Mouse (Mus musculus) cerebellum, adult 2 months (tissue): ENCODE data around the gene Rab3d. TPM values are rescaled to one million over a fixed set of nuclear protein-coding genes. Genes with fewer than 3 reads are reported as not detected.

Experiments used
- DNase-seq, 2 experiments: peaks; one replicate each; pipeline ENCODE4 v3.0.0; 2021
- H3K27ac ChIP-seq: fragments of 200-500 bp; 2 replicates; pipeline ENCODE4 v1.5.1; 2012; ENCODE audit warnings: low read length, control low read depth, inconsistent platforms; ENCODE audit not compliant: insufficient read depth
- H3K27me3 ChIP-seq: fragments of 200-500 bp; 2 replicates; pipeline ENCODE4 v1.6.1; 2012; ENCODE audit warnings: inconsistent platforms, mild to moderate bottlenecking, low read length, moderate library complexity; ENCODE audit not compliant: control insufficient read depth, insufficient read depth
- H3K4me1 ChIP-seq: fragments of 200-500 bp; 2 replicates; pipeline ENCODE4 v1.6.1; 2011; ENCODE audit warnings: low read length; ENCODE audit not compliant: control insufficient read depth, insufficient read depth
- H3K4me3 ChIP-seq: fragments of 200-500 bp; replicated peaks from 2 replicates; pipeline ENCODE3; 2011; ENCODE audit warnings: mild to moderate bottlenecking, low read depth, low read length, control low read depth; ENCODE audit not compliant: insufficient read depth
- CTCF ChIP-seq: fragments of 200-500 bp; IDR thresholded peaks from 2 replicates; pipeline ENCODE4 v1.5.1; 2011; ENCODE audit warnings: low read depth, mild to moderate bottlenecking, control low read depth, low read length, moderate library complexity, borderline replicate concordance; ENCODE audit not compliant: insufficient read depth
- POLR2A ChIP-seq: fragments of 200-500 bp; IDR thresholded peaks from 2 replicates; pipeline ENCODE4 v1.6.1; 2011; ENCODE audit warnings: low read length, control low read depth, borderline replicate concordance; ENCODE audit not compliant: insufficient read depth
- WGBS: fragments of 180-500 bp; shearing (Covaris S2); methylation state at CpG from one replicate; pipeline ENCODE4 v1.1.7; 2018; 5-methylcytosine and 5-hydroxymethylcytosine counted together
- polyA plus RNA-seq: library from polyadenylated mRNA; depleted of rRNA; stranded (reverse); fragments of >200 nt; gene quantifications from 2 replicates; pipeline ENCODE4 v1.2.3, GENCODE M21; 2012; rRNA removed

Rab3d gene
- polyA plus RNA-seq, 1 experiment: 13.9 TPM

GRCm38 (mm10) chr9:21859606-21860005 lies 58.4 kb downstream of the Rab3d start:
- TF ChIP-seq POLR2A (no peak), CTCF (no peak)
- no peak overlapping the region for H3K4me3 ChIP-seq
- 95% methylated on average over 3 of the region's 3 CpGs for WGBS
- no peaks in the 10 kb centered on the region for H3K4me1 ChIP-seq
- H3K27me3 ChIP-seq: no peaks in the 10 kb centered on the region
- no peak overlapping the region for H3K27ac ChIP-seq
- DNase-seq: no peak

- TF ChIP-seq CTCF (no peak), POLR2A (no peak)
- Histone ChIP-seq H3K27me3 (no peaks in the 10 kb centered on the region), H3K4me1 (no peaks in the 10 kb centered on the region; the same call in 1 of the 2 replicates), H3K27ac (no peak overlapping the region), H3K4me3 (no peak overlapping the region)
- WGBS: 81% methylated on average over 6 of the region's 6 CpGs
- DNase-seq: no peak
These were observed 59.9 kb downstream of the Rab3d start for GRCm38 (mm10) chr9:21858084-21858483.

GRCm38 (mm10) chr9:21857501-21857900 lies 60.5 kb downstream of the Rab3d start:
- TF ChIP-seq POLR2A (no peak), CTCF (no peak)
- H3K27ac ChIP-seq: no peak overlapping the region
- no peak for DNase-seq
- no peaks in the 10 kb centered on the region for H3K27me3 ChIP-seq
- 79% methylated on average over 2 of the region's 2 CpGs for whole genome bisulfite sequencing
- peaks cover 5% of the 10 kb centered on the region; the same call in 1 of the 2 replicates for H3K4me1 ChIP-seq
- H3K4me3 ChIP-seq: no peak overlapping the region

Other genes with a start within 250 kb of the Rab3d start
- 34.1 and 34.2 TPM in 2 replicates for gene Ldlr, start 194.7 kb downstream of the Rab3d start, polyA plus RNA-seq
- gene Spc24, start 157.9 kb downstream of the Rab3d start, polyA plus RNA-seq: 3.8 TPM in 2 replicates
- 44.7 and 50.6 TPM in 2 replicates for gene Kank2, start 119.4 kb downstream of the Rab3d start, polyA plus RNA-seq
- gene Angptl8, start 82.7 kb downstream of the Rab3d start, polyA plus RNA-seq: not detected in 2 replicates
- 39.3 and 41.4 TPM in 2 replicates for gene Dock6, start 65.6 kb downstream of the Rab3d start, polyA plus RNA-seq
- 14.7 and 16.6 TPM in 2 replicates for gene Ccdc159, start 9.3 kb upstream of the Rab3d start, polyA plus RNA-seq
- gene Tmem205, start 9.4 kb upstream of the Rab3d start, polyA plus RNA-seq: 62.5 and 64.1 TPM in 2 replicates
- gene Plppr2, start 18.8 kb upstream of the Rab3d start, polyA plus RNA-seq: 97.5 and 106 TPM in 2 replicates
- 12.2 and 12.8 TPM in 2 replicates for gene Swsap1, start 37.6 kb upstream of the Rab3d start, polyA plus RNA-seq
- gene Epor, start 45.3 kb upstream of the Rab3d start, polyA plus RNA-seq: 9.2 and 10.4 TPM in 2 replicates
- gene Rgl3, start 71.3 kb upstream of the Rab3d start, polyA plus RNA-seq: 67.6 and 83.3 TPM in 2 replicates
- gene Ccdc151, start 84.4 kb upstream of the Rab3d start, polyA plus RNA-seq: 2.4 and 2.7 TPM in 2 replicates
- 91.3 and 95.3 TPM in 2 replicates for gene Prkcsh, start 84.6 kb upstream of the Rab3d start, polyA plus RNA-seq
- 165 and 169 TPM in 2 replicates for gene Elavl3, start 133.8 kb upstream of the Rab3d start, polyA plus RNA-seq
- not detected in 2 replicates for gene Gm49318, start 153.1 kb upstream of the Rab3d start, polyA plus RNA-seq
- gene Zfp653, start 153.2 kb upstream of the Rab3d start, polyA plus RNA-seq: 45.4 and 48.3 TPM in 2 replicates
- gene Ecsit, start 167.2 kb upstream of the Rab3d start, polyA plus RNA-seq: 85.2 and 90.2 TPM in 2 replicates
- 1.6 and 1.8 TPM in 2 replicates for gene Cnn1, start 181.0 kb upstream of the Rab3d start, polyA plus RNA-seq
- gene Elof1, start 199.0 kb upstream of the Rab3d start, polyA plus RNA-seq: 125 and 130 TPM in 2 replicates
- gene Acp5, start 217.5 kb upstream of the Rab3d start, polyA plus RNA-seq: 0.25 and 0.28 TPM in 2 replicates
- gene Pigyl, start 238.7 kb upstream of the Rab3d start, polyA plus RNA-seq: 115 and 150 TPM in 2 replicates